Mouse (Mus musculus) heart, adult 2 months (tissue): ENCODE data around the gene Sema3g. TPM values are rescaled to one million over a fixed set of nuclear protein-coding genes. Genes with fewer than 3 reads are reported as not detected.

Source experiments
- DNase-seq, 2 experiments: peaks; one replicate each; pipeline ENCODE4 v3.0.0; 2021
- H3K27ac ChIP-seq: fragments of 200-600 bp; 2 replicates; pipeline ENCODE4 v1.8.1; 2022
- H3K27me3 ChIP-seq: fragments of 200-500 bp; 2 replicates; pipeline ENCODE4 v1.6.1; 2012; ENCODE audit warnings: mild to moderate bottlenecking, low read length, inconsistent platforms, mixed read lengths; ENCODE audit not compliant: control insufficient read depth, insufficient read depth
- H3K36me3 ChIP-seq: fragments of 200-500 bp; 2 replicates; pipeline ENCODE4 v1.6.1; 2012; ENCODE audit warnings: low read length, inconsistent platforms; ENCODE audit not compliant: control insufficient read depth, insufficient read depth
- H3K4me1 ChIP-seq: fragments of 200-500 bp; 2 replicates; pipeline ENCODE4 v1.6.1; 2011; ENCODE audit warnings: low read length; ENCODE audit not compliant: control insufficient read depth, insufficient read depth
- H3K4me3 ChIP-seq: fragments of 200-600 bp; 2 replicates; pipeline ENCODE4 v1.8.1; 2022
- H3K79me2 ChIP-seq: fragments of 200-500 bp; replicated peaks from 2 replicates; pipeline ENCODE4 v1.6.1; 2012; ENCODE audit warnings: mild to moderate bottlenecking, inconsistent platforms, low read length, moderate library complexity, mixed read lengths; ENCODE audit not compliant: control insufficient read depth, insufficient read depth
- H3K9ac ChIP-seq: fragments of 200-500 bp; 2 replicates; pipeline ENCODE4 v1.6.1; 2012; ENCODE audit warnings: low read depth, mild to moderate bottlenecking, control low read depth, inconsistent platforms, low read length, mixed read lengths
- CTCF ChIP-seq: fragments of 200-600 bp; IDR thresholded peaks from 2 replicates; pipeline ENCODE4 v1.8.1; 2022; ENCODE audit warnings: antibody characterized with exemption, mild to moderate bottlenecking, moderate library complexity
- EP300 ChIP-seq: fragments of 200-500 bp; IDR thresholded peaks from 2 replicates; pipeline ENCODE4 v1.6.1; 2011; ENCODE audit warnings: low read depth, low read length, control low read depth; ENCODE audit not compliant: insufficient read depth
- POLR2A ChIP-seq: fragments of 200-500 bp; IDR thresholded peaks from 2 replicates; pipeline ENCODE4 v1.6.1; 2011; ENCODE audit warnings: mild to moderate bottlenecking, low read depth, low read length, control low read depth; ENCODE audit not compliant: insufficient read depth
- WGBS: fragments of 180-500 bp; shearing (Covaris S2); methylation state at CpG from one replicate; pipeline ENCODE4 v1.1.7; 2018; 5-methylcytosine and 5-hydroxymethylcytosine counted together
- intact Hi-C: fragments of 180-260 bp; cut with DNase I; formaldehyde crosslinking; loops from one replicate; pipeline ENCODE4 v1.15.1; 2025
- polyA plus RNA-seq: library from polyadenylated mRNA; depleted of rRNA; stranded (reverse); fragments of >200 nt; gene quantifications from 2 replicates; pipeline ENCODE4 v1.2.3, GENCODE M21; 2012
- total RNA-seq, 2 experiments: library from RNA; stranded (reverse); gene quantifications; 2 replicates each; pipeline ENCODE4 v1.2.3; 2021

Gene Sema3g
- total and polyA plus RNA-seq, 3 experiments, result 6.1 to 15.1 (median 15.0) TPM

- Histone ChIP-seq H3K4me1 (peaks cover 16% of the 10 kb centered on the region), H3K27me3 (no peaks in the 10 kb centered on the region), H3K79me2 (no peaks in the 10 kb centered on the region), H3K4me3 (no peak overlapping the region), H3K36me3 (no peaks in the 10 kb centered on the region), H3K9ac (no peak overlapping the region), H3K27ac (no peak overlapping the region)
- 40% methylated on average over 4 of the region's 4 CpGs for WGBS
- intact Hi-C loops, result no loop called here
- peak; percentile 47 to 56 for DNase-seq
- no peak for TF ChIP-seq CTCF
- TF ChIP-seq EP300, result no peak
- no peak for TF ChIP-seq POLR2A
Measured at GRCm38 (mm10) chr14:31226978-31227377, 9.3 kb downstream of the Sema3g start.

- WGBS, result 37% methylated on average over 6 of the region's 6 CpGs
- Histone ChIP-seq H3K9ac (no peak overlapping the region), H3K36me3 (no peaks in the 10 kb centered on the region), H3K4me1 (peaks cover 19% of the 10 kb centered on the region), H3K27ac (peak overlapping the region; percentile 57), H3K4me3 (no peak overlapping the region), H3K27me3 (no peaks in the 10 kb centered on the region), H3K79me2 (no peaks in the 10 kb centered on the region)
- intact Hi-C loops, result no loop called here
- peak; percentile 35 to 57 for DNase-seq
- TF ChIP-seq POLR2A, result no peak
- TF ChIP-seq EP300, result 0 out of 2 replicates have a peak, but pooled peaks have one; percentile 28
- TF ChIP-seq CTCF, result no peak
Measured at GRCm38 (mm10) chr14:31228234-31228633, 10.6 kb downstream of the Sema3g start.

DNA sequence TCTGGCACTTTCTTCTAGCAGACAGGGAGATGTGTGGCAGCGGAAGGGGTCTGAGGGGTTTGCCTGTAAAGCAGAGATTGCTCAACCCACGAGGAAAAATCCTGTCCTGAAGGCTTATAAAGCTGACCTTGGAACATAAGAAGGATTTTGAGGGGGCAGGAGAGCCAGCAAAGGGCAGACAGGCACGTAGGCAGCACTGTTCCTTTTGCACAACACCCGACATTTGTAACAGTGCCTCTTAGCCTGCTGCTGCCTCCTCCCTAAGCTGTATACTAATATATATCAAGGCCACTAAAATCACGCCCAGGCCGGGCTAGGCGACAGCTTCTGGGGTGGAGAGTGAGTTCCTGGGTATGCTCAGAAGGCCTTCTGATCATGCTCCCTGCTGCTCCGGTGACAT lies 12.8 kb downstream of the Sema3g start:
- no peaks in the 10 kb centered on the region for H3K27me3 ChIP-seq
- peaks cover 24% of the 10 kb centered on the region for H3K4me1 ChIP-seq
- H3K4me3 ChIP-seq, result no peak overlapping the region
- peak in 1 of 2 experiments; percentile 19 for DNase-seq
- TF ChIP-seq CTCF, result no peak
- no peak for TF ChIP-seq POLR2A
- no peak for TF ChIP-seq EP300
- H3K36me3 ChIP-seq, result no peaks in the 10 kb centered on the region
- WGBS, result 59% methylated on average over 8 of the region's 8 CpGs
- no peak overlapping the region for H3K9ac ChIP-seq
- H3K27ac ChIP-seq, result peak overlapping the region; percentile 90
- intact Hi-C loops, result loop anchor here (5.0 kb wide), 1 partner anchor 33 kb away; no protein-coding TSS in a partner anchor
- no peaks in the 10 kb centered on the region for H3K79me2 ChIP-seq

DNA sequence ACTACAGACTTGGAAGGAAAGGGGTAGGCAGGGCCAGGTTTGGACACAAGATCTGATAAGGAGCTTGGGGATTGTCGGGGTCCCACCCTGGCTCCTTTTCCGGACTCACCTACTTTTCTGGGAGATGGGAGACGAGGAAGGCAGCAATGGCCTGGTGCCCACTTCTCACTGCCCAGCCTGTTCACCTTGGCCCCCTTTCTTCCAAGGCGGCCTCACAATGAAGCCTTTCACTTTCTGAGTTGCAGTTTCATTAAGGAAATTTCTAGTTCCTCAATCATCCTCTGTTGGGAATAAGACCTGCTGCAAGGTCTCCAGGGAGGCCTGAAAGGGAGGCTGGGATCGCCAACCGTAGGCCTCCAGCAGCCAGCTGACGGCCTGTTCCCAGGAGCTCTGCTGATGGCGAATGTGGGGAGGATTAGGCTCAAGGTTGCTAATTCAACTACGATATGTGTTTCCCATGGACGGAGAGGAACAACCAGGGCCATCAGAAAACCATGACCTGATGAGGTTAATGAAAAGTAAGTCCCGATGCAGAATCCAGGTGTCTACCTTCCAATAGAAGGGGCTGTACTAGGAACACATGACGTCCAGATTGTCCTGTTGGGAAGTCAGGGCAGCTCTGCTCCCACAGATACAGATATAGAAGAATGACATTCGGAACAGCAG lies 14.9 kb downstream of the Sema3g start:
- 49% methylated on average over 13 of the region's 13 CpGs for WGBS
- H3K36me3 ChIP-seq, result no peaks in the 10 kb centered on the region
- no peak overlapping the region for H3K9ac ChIP-seq
- H3K4me3 ChIP-seq, result no peak overlapping the region
- H3K27ac ChIP-seq, result peak overlapping the region; percentile 90
- H3K27me3 ChIP-seq, result no peaks in the 10 kb centered on the region
- no peaks in the 10 kb centered on the region for H3K79me2 ChIP-seq
- H3K4me1 ChIP-seq, result peaks cover 21% of the 10 kb centered on the region
- peak; percentile 57 to 58 for DNase-seq
- intact Hi-C loops, result loop anchor here (1.0 to 5.0 kb wide), 2 partner anchors 15 to 35 kb away; partner anchors contain the start of gene Sema3g
- TF ChIP-seq CTCF (no peak), POLR2A (no peak), EP300 (no peak; the same call in 1 of the 2 replicates)

- Histone ChIP-seq H3K27me3 (no peaks in the 10 kb centered on the region), H3K4me1 (peaks cover 19% of the 10 kb centered on the region), H3K36me3 (no peaks in the 10 kb centered on the region), H3K9ac (0 out of 2 replicates have a peak overlapping the region, but pooled peaks have one; percentile 6), H3K27ac (peak overlapping the region; percentile 90), H3K4me3 (peak overlapping the region; percentile 13; the same call in 1 of the 2 replicates), H3K79me2 (no peaks in the 10 kb centered on the region)
- TF ChIP-seq CTCF, result no peak
- TF ChIP-seq POLR2A, result 0 out of 2 replicates have a peak, but pooled peaks have one; percentile 39
- TF ChIP-seq EP300, result peak; percentile 90; the same call in 1 of the 2 replicates
- peak in 1 of 2 experiments; percentile 51 for DNase-seq
- intact Hi-C loops, result loop anchor here (1.0 to 5.0 kb wide), 2 partner anchors 16 to 36 kb away; partner anchors contain the start of gene Sema3g
- 53% methylated on average over 14 of the region's 14 CpGs for WGBS
Measured at GRCm38 (mm10) chr14:31233070-31233995, 15.7 kb downstream of the Sema3g start.
